Mouse (Mus musculus) kidney, adult 18-20 months (tissue): ENCODE measurements at regions not wholly inside any gene's neighbourhood (a gene's known extent, or its start where the extent isn't known, plus 50 kb on each side); places are given as distances from the start of the nearest gene placed in this dataset.

ENCODE experiments used
- DNase-seq: peaks from one replicate; pipeline ENCODE4 v3.0.0; 2021

DNA sequence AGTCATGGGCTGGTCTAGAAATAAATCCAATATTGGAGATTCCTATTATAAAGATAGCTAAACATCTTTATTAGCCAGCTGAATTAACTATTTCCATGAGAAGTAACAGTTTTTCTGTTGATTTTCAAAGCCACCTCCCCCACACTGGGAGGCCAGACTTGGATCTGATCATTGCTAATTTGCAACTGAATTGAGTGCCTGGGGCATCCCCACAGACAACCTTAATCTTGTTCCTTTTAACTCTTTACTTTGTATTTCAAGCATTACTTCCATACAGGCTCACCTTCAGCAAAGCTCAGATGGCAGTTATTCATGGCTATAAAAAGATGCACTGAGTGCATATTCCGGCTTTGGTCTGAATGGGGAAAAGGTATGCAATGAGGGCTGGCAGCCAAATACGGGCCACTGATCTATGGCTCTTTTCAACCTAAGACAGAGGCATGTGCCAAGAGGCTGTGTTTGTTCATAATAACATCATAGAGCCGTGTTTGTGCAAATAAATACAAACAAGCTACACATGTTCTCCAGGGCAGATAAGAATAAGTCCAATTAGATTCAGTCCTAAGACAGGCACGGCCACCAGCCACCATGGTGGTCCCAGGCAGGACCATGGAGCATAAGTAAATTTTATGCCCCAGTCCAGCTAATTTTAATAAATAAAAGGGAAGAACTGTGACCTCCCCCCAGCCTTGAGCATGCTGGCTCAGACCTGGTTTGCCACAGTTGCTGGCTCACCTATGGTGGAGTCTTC lies 194.5 kb upstream of the Ttc29 start:
- no peak for DNase-seq

- DNase-seq, result no peak
These were observed 191.6 kb upstream of the Ttc29 start for GRCm38 (mm10) chr8:78021473-78021872.

DNA sequence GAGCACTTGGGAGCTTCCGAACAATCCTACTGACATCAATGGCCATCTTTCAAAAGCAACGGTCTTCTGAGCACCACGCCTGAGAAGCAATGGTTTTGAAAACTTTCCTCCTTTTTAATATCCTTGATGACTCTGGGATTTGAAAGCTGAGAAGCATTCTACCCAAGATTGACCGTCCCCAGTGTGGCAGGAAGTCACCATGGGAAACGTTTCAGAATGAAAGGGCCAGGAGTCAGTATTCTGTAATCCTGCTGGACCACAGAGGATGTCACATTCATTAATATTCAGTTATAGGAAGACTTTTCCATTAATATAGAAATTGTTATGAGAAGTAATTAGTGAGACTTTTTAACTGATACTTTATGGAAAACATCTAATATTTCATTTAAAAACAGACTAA lies 190.1 kb upstream of the Ttc29 start:
- DNase-seq, result no peak

DNA sequence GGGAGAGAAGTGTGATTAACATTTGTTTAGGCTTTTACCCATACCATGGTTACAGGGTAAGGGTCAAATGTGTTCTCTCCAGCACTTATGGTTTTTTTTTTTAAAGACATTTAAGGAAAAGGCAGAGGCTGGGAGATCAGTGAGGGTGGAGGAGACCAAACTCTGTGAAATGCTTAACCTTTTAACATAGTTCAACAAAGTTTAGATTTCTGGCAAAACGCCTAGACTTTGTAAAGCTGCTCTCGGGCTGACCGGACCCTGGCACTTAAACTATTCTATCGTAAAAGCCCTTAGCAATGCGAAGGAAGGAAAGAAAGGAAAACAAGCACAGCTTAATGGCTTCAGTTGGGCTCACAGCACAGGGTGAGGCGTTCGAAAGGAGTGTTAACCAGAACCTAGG lies 189.6 kb upstream of the Ttc29 start:
- DNase-seq, result peak; percentile 9

DNA sequence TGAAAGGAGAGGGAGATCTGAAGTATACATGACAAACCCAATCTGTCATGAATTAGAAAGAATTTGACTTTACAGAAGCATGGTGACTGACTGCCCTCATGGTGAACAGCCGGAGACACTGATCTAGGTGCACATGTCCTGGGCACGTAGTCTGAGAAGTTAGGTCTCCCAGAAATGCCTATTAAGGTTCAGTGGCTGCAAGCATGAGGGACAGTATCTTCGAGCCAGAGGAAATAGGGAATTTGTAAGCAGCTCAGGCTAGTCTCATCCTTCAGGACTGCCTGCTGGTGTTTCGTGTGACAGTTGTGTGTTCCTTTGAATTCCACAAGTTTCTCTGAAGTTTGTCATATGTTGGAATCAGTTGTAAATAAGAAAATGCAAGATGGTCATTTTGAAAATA lies 189.2 kb upstream of the Ttc29 start:
- DNase-seq, result no peak

DNA sequence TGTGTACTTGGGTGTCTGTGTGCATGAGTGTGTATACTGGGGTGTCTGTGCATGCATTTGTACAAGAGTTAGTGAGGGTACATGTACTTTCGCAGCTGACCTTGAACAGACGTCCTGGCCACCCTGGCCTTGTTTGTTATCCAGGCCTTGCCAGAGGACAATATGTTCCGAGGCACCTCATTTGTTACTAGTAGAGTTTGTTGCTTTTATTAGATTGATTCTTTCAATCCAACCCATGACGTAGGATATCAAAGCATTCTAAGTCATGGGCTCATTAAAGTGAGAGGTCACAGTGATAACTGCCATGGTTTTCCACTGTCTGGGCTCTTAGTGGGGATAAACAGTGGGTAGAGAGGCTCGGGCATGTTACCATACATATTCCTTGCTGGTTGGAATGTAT lies 188.1 kb upstream of the Ttc29 start:
- DNase-seq, result no peak

- DNase-seq, result no peak
These were observed 185.7 kb upstream of the Ttc29 start for GRCm38 (mm10) chr8:78027371-78027770.

GRCm38 (mm10) chr8:78028928-78029327 lies 184.2 kb upstream of the Ttc29 start:
- DNase-seq, result no peak

GRCm38 (mm10) chr8:78031811-78032210 lies 181.3 kb upstream of the Ttc29 start:
- no peak for DNase-seq

GRCm38 (mm10) chr8:78034687-78035086 lies 178.4 kb upstream of the Ttc29 start:
- DNase-seq, result no peak

DNA sequence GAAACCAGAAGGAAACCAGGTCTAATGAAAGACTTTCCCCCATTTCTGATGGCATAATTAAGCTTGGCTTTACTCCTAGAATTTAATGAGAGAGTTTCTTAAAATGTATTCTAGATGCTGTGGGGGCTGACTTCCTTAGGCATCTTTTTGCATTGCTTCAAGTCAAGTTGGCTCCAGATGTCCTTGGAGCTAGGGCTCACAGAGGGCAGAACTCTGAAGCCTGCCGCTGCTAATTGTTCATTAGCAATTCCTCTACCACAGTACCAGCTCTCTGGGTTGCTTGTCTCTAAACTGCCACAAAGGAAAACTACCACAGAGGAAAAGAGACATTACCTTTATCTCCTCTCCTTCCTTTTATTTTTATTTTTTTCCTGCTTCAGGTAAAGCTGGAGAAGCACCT lies 175.9 kb upstream of the Ttc29 start:
- no peak for DNase-seq

GRCm38 (mm10) chr8:78046691-78047090 lies 166.4 kb upstream of the Ttc29 start:
- DNase-seq, result no peak

DNA sequence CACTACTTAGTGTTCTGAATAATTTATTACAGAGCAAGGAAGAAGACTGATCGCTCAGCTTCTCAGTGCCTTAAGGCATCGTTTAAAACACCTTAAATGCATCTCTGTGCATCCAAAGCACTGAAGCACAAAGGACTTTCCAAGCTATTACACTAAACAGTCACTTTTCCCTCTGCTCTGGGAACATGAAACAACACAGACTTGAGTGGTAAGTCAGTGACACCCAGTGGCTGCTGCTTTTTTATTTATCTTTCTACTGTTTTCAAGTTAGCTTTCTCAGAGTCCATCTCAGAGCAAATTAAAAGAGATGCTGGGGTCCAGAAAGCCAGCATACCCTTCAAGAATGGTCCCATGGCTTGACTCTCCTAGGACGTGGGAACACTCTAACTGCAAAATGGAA lies 162.3 kb upstream of the Ttc29 start:
- no peak for DNase-seq

DNA sequence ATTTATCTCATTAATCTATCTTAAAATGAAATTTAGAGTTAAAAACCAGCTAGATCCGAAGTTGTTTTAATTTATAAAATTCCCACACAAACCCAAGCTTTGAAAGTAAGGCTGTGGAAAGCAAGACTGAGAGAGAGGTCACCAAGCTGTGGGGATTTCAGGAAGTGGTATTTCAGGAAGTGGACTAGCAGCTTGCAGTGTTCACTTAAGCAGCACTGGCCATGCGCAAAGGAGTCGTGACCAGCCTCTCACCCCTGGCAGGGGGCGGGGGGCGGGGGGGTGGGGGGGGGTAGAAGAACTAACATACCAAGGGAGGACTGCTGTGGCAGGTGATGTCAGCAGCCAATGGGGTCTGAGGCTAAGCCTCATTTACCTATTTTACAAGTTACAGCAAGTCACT lies 158.7 kb upstream of the Ttc29 start:
- no peak for DNase-seq

GRCm38 (mm10) chr8:78054920-78055319 lies 158.2 kb upstream of the Ttc29 start:
- no peak for DNase-seq

DNA sequence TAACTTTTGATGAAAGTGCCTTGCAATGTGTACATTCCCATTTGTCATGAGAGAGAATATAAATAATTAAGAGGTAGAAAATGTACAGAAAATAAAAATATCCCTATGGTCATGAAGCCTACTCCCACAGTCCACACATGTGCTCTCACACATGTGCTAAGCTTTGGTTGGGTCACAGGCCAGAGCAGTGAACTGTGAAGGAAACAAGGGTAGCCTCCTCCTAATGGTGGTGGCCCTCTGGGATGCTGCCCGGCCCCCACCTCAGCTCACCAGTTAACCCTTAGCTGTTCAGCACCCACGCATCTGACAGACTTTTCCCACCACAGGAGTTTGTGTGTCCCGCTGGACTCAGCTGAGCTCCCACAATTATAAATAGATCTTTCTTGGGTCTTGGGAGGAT lies 157.6 kb upstream of the Ttc29 start:
- DNase-seq, result no peak

DNA sequence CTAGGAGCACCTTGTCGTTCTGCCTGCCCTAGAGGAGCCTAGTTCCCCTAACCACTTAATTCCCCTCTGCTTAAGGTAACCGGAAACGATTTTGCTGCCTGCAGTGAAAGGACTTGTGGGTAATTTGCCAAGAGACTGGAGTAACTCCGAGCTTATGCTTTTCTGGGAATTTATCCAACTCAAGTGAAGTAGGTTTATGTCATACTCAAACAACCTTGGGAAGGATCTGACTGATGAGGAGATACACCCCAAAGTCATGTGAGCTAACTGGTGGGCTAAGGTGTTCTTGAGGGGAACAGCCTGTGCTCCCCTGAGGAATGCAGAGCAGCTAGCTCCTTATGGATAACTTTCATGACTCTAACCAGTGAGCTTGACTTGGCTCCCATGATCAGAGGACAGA lies 155.7 kb upstream of the Ttc29 start:
- no peak for DNase-seq

GRCm38 (mm10) chr8:78061827-78062719 lies 151.0 kb upstream of the Ttc29 start:
- DNase-seq, result no peak

- DNase-seq, result peak; percentile 33
These were observed 149.6 kb upstream of the Ttc29 start for GRCm38 (mm10) chr8:78063529-78063928.

DNA sequence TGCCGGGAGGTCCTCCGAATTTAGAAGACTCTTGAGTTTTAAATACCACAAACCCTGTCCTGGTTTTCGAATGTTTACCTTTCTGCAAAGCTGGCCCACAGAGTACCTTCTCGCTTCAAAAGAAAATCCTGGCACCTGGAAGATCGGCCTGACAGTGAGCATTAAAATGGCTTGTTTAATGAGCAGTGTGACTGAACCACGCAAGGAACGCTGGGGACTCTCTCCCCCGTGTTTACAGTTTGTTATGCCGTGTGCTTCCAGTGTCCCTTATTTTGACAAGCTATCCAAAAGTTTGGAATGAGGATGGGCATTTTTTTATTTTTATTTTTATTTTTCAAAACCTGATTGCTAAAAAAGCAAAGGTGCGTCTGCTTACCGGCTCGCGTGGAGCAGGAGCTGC lies 148.9 kb upstream of the Ttc29 start:
- DNase-seq, result no peak

DNA sequence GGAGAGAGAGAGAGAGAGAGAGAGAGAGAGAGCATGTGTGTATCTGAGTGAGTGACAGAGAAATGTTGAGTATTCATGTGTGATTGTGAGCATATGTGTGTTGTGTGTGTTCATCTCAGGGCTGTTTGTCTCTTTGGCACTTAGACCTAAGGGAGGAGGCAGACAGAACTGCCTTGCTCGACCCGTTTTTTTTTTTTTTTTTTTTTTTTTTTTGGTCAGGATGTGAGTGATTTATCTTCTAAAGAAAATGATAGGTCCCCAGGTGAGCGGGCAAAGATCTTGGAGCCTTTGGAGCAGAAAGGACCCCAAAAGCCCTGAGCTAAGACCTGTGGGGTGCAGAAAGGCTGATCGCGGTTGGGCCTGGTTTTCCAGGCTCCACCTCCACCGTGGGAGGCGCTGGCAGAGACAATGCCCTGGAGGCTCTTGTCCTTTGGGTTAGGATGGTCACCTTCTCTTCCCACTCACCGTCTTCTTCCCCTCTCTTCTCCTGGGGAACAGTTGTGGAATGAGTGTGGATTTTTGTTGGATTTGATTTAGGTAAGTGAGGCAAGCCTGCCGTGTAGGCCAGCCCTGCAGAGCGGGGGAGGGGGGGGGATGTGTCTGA lies 147.1 kb upstream of the Ttc29 start:
- no peak for DNase-seq

- DNase-seq, result no peak
These were observed 144.8 kb upstream of the Ttc29 start for GRCm38 (mm10) chr8:78068087-78068910.

GRCm38 (mm10) chr8:78073821-78074220 lies 139.3 kb upstream of the Ttc29 start:
- no peak for DNase-seq
